In the genomic region with DNA sequence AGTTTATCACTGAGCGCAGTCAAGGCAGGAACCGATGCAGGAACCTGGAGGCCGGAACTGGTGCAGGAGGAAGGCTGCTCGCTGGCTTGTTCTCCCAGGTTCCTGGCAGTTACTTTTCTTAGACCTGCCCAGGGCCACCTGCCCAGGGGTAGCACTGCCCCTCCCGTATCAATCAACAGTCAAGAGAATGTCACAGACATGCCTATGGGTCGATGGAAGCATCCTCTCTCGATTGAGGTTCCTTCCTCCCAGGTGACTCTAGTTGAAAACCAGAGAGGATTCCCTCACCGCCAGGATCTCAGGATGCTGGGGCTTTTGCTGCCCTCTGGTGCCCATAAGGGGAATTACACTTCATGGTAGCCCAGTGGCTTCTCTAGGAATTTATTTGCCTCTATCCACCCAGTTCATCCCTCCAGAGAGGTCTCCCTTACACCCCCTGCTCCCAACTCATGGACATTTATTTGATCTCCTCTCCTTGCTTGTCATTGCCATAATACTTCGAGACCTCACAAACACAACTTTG, we compare ENCODE assay signal across 7 mouse cellular contexts. TPM values are rescaled to one million over a fixed set of nuclear protein-coding genes. Genes with fewer than 3 reads are reported as not detected.
DNase-seq lines count a peak whose midpoint lies in the region; ATAC-seq and TF ChIP-seq lines count a peak whose summit lies in the region.

No protein-coding gene starts in this region.

- no peak for TF ChIP-seq EP300 in MEL (IDR thresholded peaks at IDR 0.05; ENCODE audit: low read depth in 1 of 2, low read length in 2 of 2)

- H3K9ac ChIP-seq in MEL (ENCODE audit: control insufficient read depth, low read depth, low read length, poor library complexity, severe bottlenecking), result no peak overlapping the region
- H3K9ac ChIP-seq in embryonic facial prominence, embryonic 14.5 days (ENCODE audit: low read depth, low read length), result no peak overlapping the region

- WGBS in embryonic facial prominence, embryonic 14.5 days, result 39% methylated on average over 9 of the region's 9 CpGs
- WGBS in midbrain, embryonic 10.5 days, result 43% methylated on average over 9 of the region's 9 CpGs
- WGBS in small intestine, adult 2 months, result 40% methylated on average over 9 of the region's 9 CpGs

- H3K27ac ChIP-seq in MEL (ENCODE audit: control insufficient read depth, low read depth, low read length), result no peak overlapping the region
- no peak overlapping the region for H3K27ac ChIP-seq in bone marrow macrophage, adult 2 months (ENCODE audit: insufficient read depth, low read depth, low read length)
- no peak overlapping the region for H3K27ac ChIP-seq in embryonic facial prominence, embryonic 14.5 days (replicated peaks; ENCODE audit: low read depth, low read length)
- no peak overlapping the region for H3K27ac ChIP-seq in midbrain, embryonic 10.5 days (replicated peaks)
- H3K27ac ChIP-seq in small intestine, adult 2 months (ENCODE audit: insufficient read depth, low read depth, low read length), result no peak overlapping the region

- peaks cover 0 to 3% of the 10 kb centered on the region in 2 experiments; a peak in 1 of 4 replicates for H3K27me3 ChIP-seq in MEL (ENCODE audit: control insufficient read depth in 1 of 2, insufficient read depth in 2 of 2, low read length in 2 of 2)
- no peaks in the 10 kb centered on the region for H3K27me3 ChIP-seq in embryonic facial prominence, embryonic 14.5 days (replicated peaks; ENCODE audit: control insufficient read depth, insufficient read depth, low read length)
- H3K27me3 ChIP-seq in midbrain, embryonic 10.5 days (ENCODE audit: low read depth, poor library complexity, severe bottlenecking), result peaks cover 24% of the 10 kb centered on the region
- H3K27me3 ChIP-seq in small intestine, adult 2 months (ENCODE audit: control insufficient read depth, insufficient read depth, low read length), result no peaks in the 10 kb centered on the region

- no peaks in the 10 kb centered on the region for H3K36me3 ChIP-seq in MEL (ENCODE audit: control insufficient read depth in 1 of 2, insufficient read depth in 2 of 2, low read length in 2 of 2)
- H3K36me3 ChIP-seq in embryonic facial prominence, embryonic 14.5 days (ENCODE audit: control insufficient read depth, insufficient read depth, low read length), result no peaks in the 10 kb centered on the region
- no peaks in the 10 kb centered on the region for H3K36me3 ChIP-seq in midbrain, embryonic 10.5 days
- H3K36me3 ChIP-seq in small intestine, adult 2 months (ENCODE audit: control insufficient read depth, insufficient read depth, low read length), result no peaks in the 10 kb centered on the region

- H3K9me3 ChIP-seq in MEL (replicated peaks; ENCODE audit: insufficient read depth, low read length), result no peaks in the 10 kb centered on the region
- no peaks in the 10 kb centered on the region for H3K9me3 ChIP-seq in embryonic facial prominence, embryonic 14.5 days (ENCODE audit: control insufficient read depth, low read length)
- no peaks in the 10 kb centered on the region for H3K9me3 ChIP-seq in midbrain, embryonic 10.5 days (replicated peaks)

- TF ChIP-seq RAD21 in MEL (IDR thresholded peaks at IDR 0.05; ENCODE audit: low read depth, low read length), result peak; percentile 87

- H3K79me2 ChIP-seq in MEL (ENCODE audit: control insufficient read depth, insufficient read depth, low read length, poor library complexity), result no peaks in the 10 kb centered on the region

- TF ChIP-seq CTCF in MEL (IDR thresholded peaks at IDR 0.05 in 2 of 3, conservative IDR thresholded peaks at IDR 0.05 in 1 of 3; ENCODE audit: control insufficient read depth in 1 of 3, insufficient read depth in 1 of 3, low read depth in 2 of 3, low read length in 3 of 3, poor library complexity in 1 of 3, severe bottlenecking in 1 of 3), result peak; percentile 84 to 93 (median 87)
- peak; percentile 79 for TF ChIP-seq CTCF in bone marrow macrophage, adult 2 months (IDR thresholded peaks at IDR 0.05; ENCODE audit: low read depth, low read length)
- peak; percentile 94 for TF ChIP-seq CTCF in small intestine, adult 2 months (IDR thresholded peaks at IDR 0.05; ENCODE audit: extremely low read depth, insufficient read length, insufficient replicate concordance, low read depth, low read length)

- DNase-seq in MEL (ENCODE audit: low read depth, low spot score), result peak; percentile 55
- DNase-seq in embryonic facial prominence, embryonic 14.5 days (ENCODE audit: low spot score), result peak; percentile 80
- peak; percentile 43 for DNase-seq in heart, postnatal 25 days (ENCODE audit: low spot score)
- peak; percentile 65 to 82 for DNase-seq in layer of hippocampus, postnatal 25 days (ENCODE audit: extremely low spot score in 1 of 2, low spot score in 1 of 2)
- DNase-seq in midbrain, embryonic 10.5 days (ENCODE audit: low spot score), result peak; percentile 71

- no peak for TF ChIP-seq POLR2A in MEL (IDR thresholded peaks at IDR 0.05; ENCODE audit: control insufficient read depth in 1 of 2, insufficient read depth in 1 of 2, low read depth in 1 of 2, low read length in 2 of 2, poor library complexity in 1 of 2)
- no peak for TF ChIP-seq POLR2A in bone marrow macrophage, adult 2 months (IDR thresholded peaks at IDR 0.05; ENCODE audit: borderline replicate concordance, low read depth, low read length)
- TF ChIP-seq POLR2A in small intestine, adult 2 months (IDR thresholded peaks at IDR 0.05; ENCODE audit: low read depth, low read length), result no peak

- H3K4me3 ChIP-seq in MEL (ENCODE audit: control insufficient read depth in 1 of 2, insufficient read depth in 1 of 2, low read depth in 2 of 2, low read length in 2 of 2), result no peak overlapping the region
- H3K4me3 ChIP-seq in bone marrow macrophage, adult 2 months (ENCODE audit: insufficient read depth, low read length), result no peak overlapping the region
- no peak overlapping the region for H3K4me3 ChIP-seq in embryonic facial prominence, embryonic 14.5 days (ENCODE audit: low read depth, low read length)
- H3K4me3 ChIP-seq in midbrain, embryonic 10.5 days, result no peak overlapping the region
- no peak overlapping the region for H3K4me3 ChIP-seq in small intestine, adult 2 months (ENCODE audit: low read depth, low read length)

- H3K4me2 ChIP-seq in embryonic facial prominence, embryonic 14.5 days (ENCODE audit: low read depth, low read length), result no peak overlapping the region

- intact Hi-C loops in heart, postnatal 25 days (cut with DNase I), result loop anchor here (2.0 kb wide), 2 partner anchors 71 to 101 kb away; no protein-coding TSS in a partner anchor

- ATAC-seq in embryonic facial prominence, embryonic 14.5 days (ENCODE audit: low read depth), result no peak

- peaks cover 0 to 2% of the 10 kb centered on the region in 2 experiments; a peak in 1 of 4 replicates for H3K4me1 ChIP-seq in MEL (ENCODE audit: control insufficient read depth in 1 of 2, insufficient read depth in 2 of 2, low read length in 2 of 2)
- H3K4me1 ChIP-seq in bone marrow macrophage, adult 2 months (ENCODE audit: control insufficient read depth, insufficient read depth, low read length), result peaks cover 27% of the 10 kb centered on the region
- H3K4me1 ChIP-seq in embryonic facial prominence, embryonic 14.5 days (ENCODE audit: control insufficient read depth, insufficient read depth, low read length), result peaks cover 7% of the 10 kb centered on the region; the same call in 1 of the 2 replicates
- peaks cover 41% of the 10 kb centered on the region for H3K4me1 ChIP-seq in midbrain, embryonic 10.5 days
- peaks cover 3% of the 10 kb centered on the region for H3K4me1 ChIP-seq in small intestine, adult 2 months (ENCODE audit: control insufficient read depth, insufficient read depth, insufficient read length, low read length)

TF ChIP-seq in MEL, 35 proteins besides CTCF, POLR2A, EP300 and RAD21:
- TF ChIP-seq SMC3 (IDR thresholded peaks at IDR 0.05; ENCODE audit: low read depth, low read length) (peak; percentile 95), ZC3H11A (IDR thresholded peaks at IDR 0.05; ENCODE audit: low read depth, low read length) (peak; percentile 89), ELF1 (IDR thresholded peaks at IDR 0.05; ENCODE audit: low read depth, low read length) (no peak), SIN3A (IDR thresholded peaks at IDR 0.05; ENCODE audit: low read length) (no peak)

RNA-seq across cellular contexts. Expression of gene Vwf, which starts 53.5 kb away (rescaled TPM):
- 0.13 and 0.42 TPM in 2 replicates for total RNA-seq in MEL (2012; rRNA removed)
- under 1 TPM in 1 of 2 experiments, not detected in 1; 0.29 TPM for polyA plus RNA-seq in MEL (2012; ENCODE audit: insufficient read depth in 1 of 2, insufficient read length in 2 of 2, low read depth in 1 of 2, low replicate concordance in 2 of 2, missing spikeins in 1 of 2)
- 9.0 and 11.0 TPM in 2 replicates for polyA plus RNA-seq in bone marrow macrophage, adult 2 months (2012; ENCODE audit: insufficient read depth, insufficient read length, missing spikeins)
- 13.4 and 16.0 TPM in 2 replicates for polyA plus RNA-seq in embryonic facial prominence, embryonic 14.5 days (2014; fragmentation: Nextera tagmentation; extraction: Ambion mirVana)
- total RNA-seq in heart, postnatal 25 days (2021), result 100 to 1,000 TPM; 104 to 114 TPM
- 10 to 100 TPM; 14.6 to 14.7 TPM for total RNA-seq in layer of hippocampus, postnatal 25 days (2021)
- polyA plus RNA-seq in midbrain, embryonic 10.5 days (2016; fragmentation: Nextera tagmentation; extraction: Ambion mirVana), result 5.8 and 10.1 TPM in 2 replicates
- 24.8 and 64.0 TPM in 2 replicates for polyA plus RNA-seq in small intestine, adult 2 months (2012; rRNA removed)
